Mouse (Mus musculus) thymus, adult 2 months (tissue): ENCODE measurements around the gene Prom1. TPM values are rescaled to one million over a fixed set of nuclear protein-coding genes. Genes with fewer than 3 reads are reported as not detected.

Experiments used
- DNase-seq: peaks from one replicate; pipeline ENCODE4 v3.0.0; 2021
- H3K27ac ChIP-seq: fragments of 200-500 bp; 2 replicates; pipeline ENCODE4 v1.5.1; 2012; ENCODE audit warnings: low read length, control low read depth; ENCODE audit not compliant: control insufficient read depth, insufficient read depth
- H3K27me3 ChIP-seq: fragments of 200-500 bp; 2 replicates; pipeline ENCODE4 v1.6.1; 2012; ENCODE audit warnings: mild to moderate bottlenecking, low read length, moderate library complexity, mixed read lengths; ENCODE audit not compliant: control insufficient read depth, insufficient read depth
- H3K36me3 ChIP-seq: fragments of 200-500 bp; 2 replicates; pipeline ENCODE4 v1.6.1; 2012; ENCODE audit warnings: mild to moderate bottlenecking, low read length, moderate library complexity; ENCODE audit not compliant: control insufficient read depth, insufficient read depth
- H3K4me1 ChIP-seq: fragments of 200-500 bp; replicated peaks from 2 replicates; pipeline ENCODE4 v1.6.1; 2012; ENCODE audit warnings: low read length; ENCODE audit not compliant: control insufficient read depth, insufficient read depth
- H3K4me3 ChIP-seq: fragments of 200-500 bp; 2 replicates; pipeline ENCODE4 v1.5.1; 2012; ENCODE audit warnings: mild to moderate bottlenecking, low read length, control low read depth, moderate library complexity; ENCODE audit not compliant: control insufficient read depth, insufficient read depth
- CTCF ChIP-seq: fragments of 200-500 bp; IDR thresholded peaks from 2 replicates; pipeline ENCODE4 v1.5.1; 2012; ENCODE audit warnings: mild to moderate bottlenecking, control low read depth, low read length, moderate library complexity, borderline replicate concordance; ENCODE audit not compliant: control insufficient read depth, poor library complexity, insufficient read depth; ENCODE audit errors: extremely low read depth
- POLR2A ChIP-seq: fragments of 200-500 bp; IDR thresholded peaks from 2 replicates; pipeline ENCODE4 v1.6.1; 2012; ENCODE audit warnings: mild to moderate bottlenecking, low read length, control low read depth, moderate library complexity; ENCODE audit not compliant: control insufficient read depth, poor library complexity, insufficient read depth; ENCODE audit errors: extremely low read depth
- WGBS: fragments of 180-500 bp; shearing (Covaris S2); methylation state at CpG from one replicate; pipeline ENCODE4 v1.1.7; 2018; 5-methylcytosine and 5-hydroxymethylcytosine counted together
- polyA plus RNA-seq: library from polyadenylated mRNA; depleted of rRNA; stranded (reverse); fragments of >200 nt; gene quantifications from 2 replicates; pipeline ENCODE4 v1.2.3, GENCODE M21; 2012

Gene Prom1
- polyA plus RNA-seq, 1 experiment = 0.66 TPM

DNA sequence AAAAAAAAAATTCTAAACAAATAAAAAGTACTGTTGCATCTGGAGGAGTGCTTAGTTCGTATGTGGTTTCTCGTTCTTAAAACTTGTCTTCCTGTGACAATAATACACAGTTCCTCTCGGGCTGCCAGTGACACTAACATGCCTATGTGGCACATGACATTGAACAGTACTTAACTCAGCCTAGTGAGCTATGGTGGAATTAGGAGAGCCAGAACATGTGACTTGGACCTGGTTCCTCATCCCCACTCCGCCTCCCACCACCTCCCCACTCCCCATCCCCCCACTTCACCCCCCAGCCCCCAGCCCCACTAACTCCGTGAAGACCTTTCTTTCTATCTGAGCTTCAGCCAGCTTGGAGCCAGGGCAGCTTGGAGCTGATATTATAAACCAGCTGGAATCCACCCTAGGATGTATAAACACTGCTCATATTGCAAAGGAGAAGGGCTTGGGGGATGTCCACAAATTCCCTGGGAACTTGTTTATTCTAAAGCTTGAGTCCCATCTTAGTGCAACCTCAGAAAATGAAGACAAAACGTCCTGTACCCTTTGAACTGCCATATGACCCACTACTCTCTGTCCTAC lies 52.3 kb downstream of the Prom1 start:
- no peak for DNase-seq
- no peaks in the 10 kb centered on the region for H3K27me3 ChIP-seq
- H3K36me3 ChIP-seq = no peaks in the 10 kb centered on the region
- TF ChIP-seq POLR2A (no peak), CTCF (no peak)
- no peak overlapping the region for H3K27ac ChIP-seq
- H3K4me3 ChIP-seq = no peak overlapping the region
- WGBS = 51% methylated on average over 6 of the region's 6 CpGs
- H3K4me1 ChIP-seq = no peaks in the 10 kb centered on the region

DNA sequence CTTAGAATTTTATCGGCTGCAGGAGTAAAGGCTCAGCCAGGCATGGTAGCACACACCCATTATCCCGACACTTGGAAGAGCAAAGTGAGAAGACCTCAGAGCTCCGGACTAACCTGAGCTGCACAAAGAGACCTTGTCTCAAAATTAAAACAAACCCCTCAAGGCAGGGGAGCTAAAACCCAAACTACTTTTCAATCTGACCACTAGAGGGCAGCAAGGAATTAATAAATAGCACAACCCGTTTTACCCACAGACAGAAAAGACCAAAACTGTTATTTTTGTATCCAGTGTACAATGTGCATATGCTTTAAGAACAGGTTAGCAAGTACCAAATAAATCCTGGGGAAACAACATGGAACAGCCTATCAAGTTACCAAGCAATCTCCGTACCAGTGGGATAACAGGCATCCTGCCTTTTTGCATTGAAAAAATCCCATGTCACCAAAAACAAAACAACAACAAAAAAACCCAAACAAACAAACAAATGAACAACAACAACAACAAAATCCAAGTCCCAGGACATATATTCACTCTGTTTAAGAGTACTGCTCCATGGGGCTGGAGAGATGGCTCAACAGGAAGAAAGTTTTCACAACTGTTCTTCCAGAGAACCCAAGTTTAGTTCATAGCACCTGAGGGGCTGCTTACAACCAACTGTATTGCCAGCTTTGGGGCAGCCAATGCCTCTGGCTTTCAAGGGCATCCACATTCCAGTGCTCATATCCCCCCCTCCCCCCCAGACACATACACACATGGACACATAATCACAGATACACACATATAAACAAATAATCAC lies 53.1 kb downstream of the Prom1 start:
- H3K4me1 ChIP-seq = no peaks in the 10 kb centered on the region
- WGBS = 54% methylated on average over 5 of the region's 5 CpGs
- H3K27ac ChIP-seq = no peak overlapping the region
- no peaks in the 10 kb centered on the region for H3K36me3 ChIP-seq
- H3K4me3 ChIP-seq = no peak overlapping the region
- DNase-seq = no peak
- no peak for TF ChIP-seq CTCF
- no peak for TF ChIP-seq POLR2A
- no peaks in the 10 kb centered on the region for H3K27me3 ChIP-seq

DNA sequence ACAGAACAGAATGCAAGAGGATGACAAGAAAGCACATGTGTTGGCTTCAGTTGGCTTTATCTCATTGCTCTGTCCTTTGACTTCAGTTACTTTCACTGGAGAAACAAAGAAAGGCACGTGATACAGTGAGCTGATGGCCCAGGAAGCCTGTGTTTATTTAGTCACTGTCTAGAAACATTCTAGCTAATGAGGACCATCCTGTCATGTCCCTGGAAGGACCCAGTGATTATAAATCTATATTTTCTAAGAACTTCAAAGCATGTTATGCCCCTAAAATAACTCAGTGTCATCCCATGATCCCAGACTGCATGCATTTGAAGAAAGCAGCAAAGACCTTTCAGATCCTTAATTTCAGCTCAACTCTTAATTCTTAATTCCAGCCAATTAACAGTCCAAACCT lies 60.1 kb downstream of the Prom1 start:
- H3K36me3 ChIP-seq = no peaks in the 10 kb centered on the region
- 89% methylated on average over 1 of the region's 1 CpGs for WGBS
- TF ChIP-seq POLR2A = no peak
- TF ChIP-seq CTCF = no peak
- H3K27me3 ChIP-seq = no peaks in the 10 kb centered on the region
- H3K27ac ChIP-seq = no peak overlapping the region
- no peaks in the 10 kb centered on the region for H3K4me1 ChIP-seq
- H3K4me3 ChIP-seq = no peak overlapping the region
- DNase-seq = no peak

DNA sequence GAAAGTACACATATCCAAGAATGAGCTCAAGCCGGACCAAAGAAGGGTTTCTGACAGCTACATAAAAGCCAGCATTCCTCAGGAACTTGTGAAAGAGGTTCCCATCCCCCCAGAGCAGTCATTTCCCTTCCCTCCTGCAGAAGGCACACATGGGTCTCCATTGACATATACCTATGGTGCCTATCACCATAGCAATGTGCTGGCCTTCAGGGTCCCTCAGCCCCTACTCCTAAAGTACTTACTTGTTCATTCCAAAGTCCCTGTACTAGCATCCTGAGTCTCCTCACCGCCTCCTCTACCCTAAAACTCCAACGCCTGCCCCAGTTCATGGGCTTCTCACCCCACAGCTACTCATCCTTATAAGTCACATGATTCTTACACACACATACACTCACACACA lies 60.8 kb downstream of the Prom1 start:
- no peaks in the 10 kb centered on the region for H3K36me3 ChIP-seq
- no peaks in the 10 kb centered on the region for H3K4me1 ChIP-seq
- no peak for DNase-seq
- TF ChIP-seq CTCF (no peak), POLR2A (no peak)
- H3K4me3 ChIP-seq = no peak overlapping the region
- no peaks in the 10 kb centered on the region for H3K27me3 ChIP-seq
- WGBS = 95% methylated on average over 3 of the region's 3 CpGs
- no peak overlapping the region for H3K27ac ChIP-seq

DNA sequence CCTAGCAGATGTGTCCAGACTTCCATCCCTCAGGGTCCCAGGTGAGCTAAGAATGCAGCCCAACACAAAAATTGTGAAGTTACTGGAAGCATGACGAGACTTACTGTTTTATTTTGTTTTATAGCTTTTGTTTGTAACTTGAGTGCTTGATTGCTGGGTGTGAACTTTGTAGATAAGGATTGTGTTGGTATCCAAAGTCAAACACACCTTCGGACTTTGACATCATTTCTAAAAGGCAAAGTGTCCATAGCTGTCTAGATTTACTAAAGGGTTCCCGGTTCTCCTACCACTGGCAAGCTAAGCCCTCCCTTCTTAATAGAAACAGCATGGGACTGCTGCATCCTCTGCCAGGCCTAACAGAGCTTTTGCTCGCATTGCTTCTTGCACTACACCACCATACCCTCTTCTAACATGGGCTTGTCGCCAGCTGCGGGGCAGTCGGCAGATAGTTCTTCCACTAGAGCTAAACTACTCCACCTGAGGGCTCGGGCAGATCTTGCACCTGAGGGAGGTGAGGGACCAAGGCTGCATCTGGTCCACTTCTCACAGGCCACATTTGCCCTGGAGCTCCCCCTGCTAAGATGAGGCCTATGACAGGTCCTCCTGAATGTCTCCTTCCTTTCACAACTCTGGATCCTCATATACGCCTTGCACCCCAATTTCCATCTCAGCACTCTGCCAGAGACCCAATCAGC lies 103.4 kb downstream of the Prom1 start:
- H3K4me1 ChIP-seq = no peaks in the 10 kb centered on the region
- TF ChIP-seq POLR2A = no peak
- no peak for TF ChIP-seq CTCF
- H3K4me3 ChIP-seq = no peak overlapping the region
- H3K36me3 ChIP-seq = no peaks in the 10 kb centered on the region
- no peaks in the 10 kb centered on the region for H3K27me3 ChIP-seq
- 96% methylated on average over 9 of the region's 9 CpGs for WGBS
- no peak overlapping the region for H3K27ac ChIP-seq
- no peak for DNase-seq

DNA sequence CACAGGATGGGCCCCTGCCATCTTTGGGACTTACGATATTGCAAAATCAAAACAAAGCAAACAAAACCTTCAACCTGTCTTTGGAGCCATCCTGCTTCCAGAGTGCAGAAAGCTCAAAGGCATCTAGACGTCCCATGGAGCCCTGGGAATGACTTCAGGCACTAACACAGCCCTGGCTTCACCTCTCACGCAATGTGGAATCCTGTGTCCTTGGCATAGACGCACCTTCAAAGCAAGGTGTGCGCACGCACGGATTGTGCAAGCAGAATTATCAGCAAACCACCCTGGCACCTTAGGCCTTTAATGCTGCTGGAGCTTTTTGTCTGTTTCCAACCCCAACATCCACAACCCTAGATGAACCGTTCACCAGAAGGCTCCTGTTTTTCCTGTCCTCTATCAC lies 104.2 kb downstream of the Prom1 start:
- 96% methylated on average over 8 of the region's 8 CpGs for WGBS
- DNase-seq = no peak
- Histone ChIP-seq H3K27me3 (no peaks in the 10 kb centered on the region), H3K4me1 (no peaks in the 10 kb centered on the region), H3K27ac (no peak overlapping the region), H3K4me3 (no peak overlapping the region), H3K36me3 (no peaks in the 10 kb centered on the region)
- TF ChIP-seq CTCF (no peak), POLR2A (no peak)

DNA sequence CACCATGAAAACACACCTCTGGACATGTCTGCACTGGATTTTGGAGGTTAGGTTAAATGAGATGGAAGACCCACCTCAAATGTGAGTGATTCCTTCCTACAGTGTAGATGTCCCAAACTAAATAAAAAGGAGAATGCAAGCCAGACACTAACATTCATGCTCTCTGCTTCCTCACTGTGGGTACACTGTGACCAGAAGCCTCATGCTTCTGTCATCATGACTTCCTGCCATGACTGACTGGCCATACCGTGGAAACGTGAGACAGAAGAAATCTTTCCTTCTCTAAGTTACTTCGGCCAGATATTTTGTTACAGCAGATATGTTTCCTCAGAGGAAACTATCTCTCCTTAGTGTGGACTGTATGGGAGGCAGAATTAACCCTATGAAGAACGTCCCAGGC lies 105.7 kb downstream of the Prom1 start:
- WGBS = 13% methylated on average over 4 of the region's 4 CpGs
- Histone ChIP-seq H3K4me1 (no peaks in the 10 kb centered on the region), H3K36me3 (no peaks in the 10 kb centered on the region), H3K4me3 (no peak overlapping the region), H3K27me3 (no peaks in the 10 kb centered on the region), H3K27ac (no peak overlapping the region)
- no peak for DNase-seq
- no peak for TF ChIP-seq CTCF
- TF ChIP-seq POLR2A = no peak
